Mouse (Mus musculus) cerebellum, adult 2 months (tissue): Measurements from ENCODE around the gene Igfn1.

Experiments
- CTCF ChIP-seq: fragments of 200-500 bp; IDR thresholded peaks from 2 replicates; pipeline ENCODE4 v1.5.1; 2011; ENCODE audit warnings: low read depth, mild to moderate bottlenecking, control low read depth, low read length, moderate library complexity, borderline replicate concordance; ENCODE audit not compliant: insufficient read depth
- POLR2A ChIP-seq: fragments of 200-500 bp; IDR thresholded peaks from 2 replicates; pipeline ENCODE4 v1.6.1; 2011; ENCODE audit warnings: low read length, control low read depth, borderline replicate concordance; ENCODE audit not compliant: insufficient read depth

DNA sequence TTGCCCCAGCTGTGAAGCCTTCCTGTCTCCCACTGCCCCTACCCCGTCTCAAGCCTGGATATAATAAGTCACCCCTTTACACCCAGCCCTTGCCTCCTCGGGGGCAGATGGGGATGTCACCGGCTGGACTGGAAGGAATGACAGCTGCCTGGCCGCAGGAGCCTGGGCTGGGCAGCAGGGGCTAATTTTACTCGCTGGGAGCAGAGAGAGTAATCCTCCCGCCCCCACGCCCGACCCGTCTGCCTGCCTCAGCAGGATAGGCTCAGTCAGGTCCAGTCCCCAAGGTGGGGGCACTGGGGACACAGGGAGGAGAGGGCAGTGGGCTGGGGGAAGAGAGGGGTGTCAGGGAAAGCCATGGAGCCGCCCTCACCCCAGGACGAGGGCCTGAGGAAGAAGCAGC is 46.4 kb upstream of the Igfn1 start, which contains the start of gene Cacna1s:
- no peak for TF ChIP-seq CTCF
- TF ChIP-seq POLR2A = no peak
